Mouse (Mus musculus): ENCODE measurements at regions not wholly inside any gene's neighbourhood (a gene's known extent, or its start where the extent isn't known, plus 50 kb on each side); places are given as distances from the start of the nearest gene placed in this dataset.

GRCm38 (mm10) chr5:126201535-126201934 is 670.0 kb downstream of the Tmem132b start:
- 35% methylated on average over 4 of the region's 4 CpGs for WGBS

GRCm38 (mm10) chr5:126201996-126202395 is 670.4 kb downstream of the Tmem132b start:
- no peaks in the 10 kb centered on the region for H3K4me1 ChIP-seq (ENCODE audit: control insufficient read depth, insufficient read depth, low read length)
- DNase-seq: no peak
- TF ChIP-seq CTCF (IDR thresholded peaks at IDR 0.05; ENCODE audit: insufficient read depth, low read length): no peak
- TF ChIP-seq POLR2A (IDR thresholded peaks at IDR 0.05; ENCODE audit: borderline replicate concordance, extremely low read depth, low read depth, low read length): no peak
- H3K4me3 ChIP-seq (replicated peaks; ENCODE audit: extremely low read depth, low read depth, low read length): no peak overlapping the region
- WGBS: 32% methylated on average over 9 of the region's 9 CpGs

More at GRCm38 (mm10) chr5:126201535-126201934, 670.0 kb downstream of the Tmem132b start:
- no peak for DNase-seq
- TF ChIP-seq CTCF (IDR thresholded peaks at IDR 0.05; ENCODE audit: insufficient read depth, low read length) (no peak), POLR2A (IDR thresholded peaks at IDR 0.05; ENCODE audit: borderline replicate concordance, extremely low read depth, low read depth, low read length) (no peak)
- no peak overlapping the region for H3K4me3 ChIP-seq (replicated peaks; ENCODE audit: extremely low read depth, low read depth, low read length)
- no peaks in the 10 kb centered on the region for H3K4me1 ChIP-seq (ENCODE audit: control insufficient read depth, insufficient read depth, low read length)

- no peak for DNase-seq
- Histone ChIP-seq H3K4me1 (ENCODE audit: control insufficient read depth, insufficient read depth, low read length) (no peaks in the 10 kb centered on the region), H3K4me3 (replicated peaks; ENCODE audit: extremely low read depth, low read depth, low read length) (no peak overlapping the region)
- TF ChIP-seq CTCF (IDR thresholded peaks at IDR 0.05; ENCODE audit: insufficient read depth, low read length) (no peak), POLR2A (IDR thresholded peaks at IDR 0.05; ENCODE audit: borderline replicate concordance, extremely low read depth, low read depth, low read length) (no peak)
- WGBS: 86% methylated on average over 5 of the region's 5 CpGs
Observed at GRCm38 (mm10) chr5:126217016-126217415, 685.4 kb downstream of the Tmem132b start.

GRCm38 (mm10) chr5:126217746-126218145 is 686.2 kb downstream of the Tmem132b start:
- TF ChIP-seq CTCF (IDR thresholded peaks at IDR 0.05; ENCODE audit: insufficient read depth, low read length): no peak
- WGBS: 62% methylated on average over 1 of the region's 1 CpGs
- no peaks in the 10 kb centered on the region for H3K4me1 ChIP-seq (ENCODE audit: control insufficient read depth, insufficient read depth, low read length)
- H3K4me3 ChIP-seq (replicated peaks; ENCODE audit: extremely low read depth, low read depth, low read length): no peak overlapping the region
- DNase-seq: no peak

GRCm38 (mm10) chr5:126223696-126224095 is 692.1 kb downstream of the Tmem132b start:
- TF ChIP-seq CTCF (IDR thresholded peaks at IDR 0.05; ENCODE audit: insufficient read depth, low read length) (no peak), POLR2A (IDR thresholded peaks at IDR 0.05; ENCODE audit: borderline replicate concordance, extremely low read depth, low read depth, low read length) (no peak)
- DNase-seq: no peak
- Histone ChIP-seq H3K4me1 (ENCODE audit: control insufficient read depth, insufficient read depth, low read length) (no peaks in the 10 kb centered on the region), H3K4me3 (replicated peaks; ENCODE audit: extremely low read depth, low read depth, low read length) (no peak overlapping the region)
- 90% methylated on average over 3 of the region's 3 CpGs for WGBS

- TF ChIP-seq POLR2A (IDR thresholded peaks at IDR 0.05; ENCODE audit: borderline replicate concordance, extremely low read depth, low read depth, low read length) (no peak), CTCF (IDR thresholded peaks at IDR 0.05; ENCODE audit: insufficient read depth, low read length) (no peak)
- 69% methylated on average over 4 of the region's 4 CpGs for WGBS
- H3K4me1 ChIP-seq (ENCODE audit: control insufficient read depth, insufficient read depth, low read length): no peaks in the 10 kb centered on the region
Observed at GRCm38 (mm10) chr5:126230768-126231167, 699.2 kb downstream of the Tmem132b start.

GRCm38 (mm10) chr5:126238071-126238470 is 706.5 kb downstream of the Tmem132b start:
- Histone ChIP-seq H3K4me1 (ENCODE audit: control insufficient read depth, insufficient read depth, low read length) (no peaks in the 10 kb centered on the region), H3K4me3 (replicated peaks; ENCODE audit: extremely low read depth, low read depth, low read length) (no peak overlapping the region)
- WGBS: 64% methylated on average over 3 of the region's 3 CpGs
- TF ChIP-seq POLR2A (IDR thresholded peaks at IDR 0.05; ENCODE audit: borderline replicate concordance, extremely low read depth, low read depth, low read length) (no peak), CTCF (IDR thresholded peaks at IDR 0.05; ENCODE audit: insufficient read depth, low read length) (no peak)
- DNase-seq: no peak

More at GRCm38 (mm10) chr5:126230768-126231167, 699.2 kb downstream of the Tmem132b start:
- DNase-seq: no peak
- no peak overlapping the region for H3K4me3 ChIP-seq (replicated peaks; ENCODE audit: extremely low read depth, low read depth, low read length)

- DNase-seq: no peak
- H3K4me1 ChIP-seq (ENCODE audit: control insufficient read depth, insufficient read depth, low read length): no peaks in the 10 kb centered on the region
- WGBS: 71% methylated on average over 2 of the region's 2 CpGs
- no peak overlapping the region for H3K4me3 ChIP-seq (replicated peaks; ENCODE audit: extremely low read depth, low read depth, low read length)
- TF ChIP-seq CTCF (IDR thresholded peaks at IDR 0.05; ENCODE audit: insufficient read depth, low read length): no peak
- TF ChIP-seq POLR2A (IDR thresholded peaks at IDR 0.05; ENCODE audit: borderline replicate concordance, extremely low read depth, low read depth, low read length): no peak
Observed at GRCm38 (mm10) chr5:126245776-126246175, 714.2 kb downstream of the Tmem132b start.

- H3K4me1 ChIP-seq (ENCODE audit: control insufficient read depth, insufficient read depth, low read length): no peaks in the 10 kb centered on the region
- no peak for TF ChIP-seq CTCF (IDR thresholded peaks at IDR 0.05; ENCODE audit: insufficient read depth, low read length)
- TF ChIP-seq POLR2A (IDR thresholded peaks at IDR 0.05; ENCODE audit: borderline replicate concordance, extremely low read depth, low read depth, low read length): no peak
- H3K4me3 ChIP-seq (replicated peaks; ENCODE audit: extremely low read depth, low read depth, low read length): no peak overlapping the region
- WGBS: 62% methylated on average over 1 of the region's 1 CpGs
- DNase-seq: no peak
Observed at GRCm38 (mm10) chr5:126250331-126250730, 718.8 kb downstream of the Tmem132b start.

GRCm38 (mm10) chr5:126254661-126255060 is 723.1 kb downstream of the Tmem132b start:
- TF ChIP-seq POLR2A (IDR thresholded peaks at IDR 0.05; ENCODE audit: borderline replicate concordance, extremely low read depth, low read depth, low read length) (no peak), CTCF (IDR thresholded peaks at IDR 0.05; ENCODE audit: insufficient read depth, low read length) (no peak)
- 41% methylated on average over 1 of the region's 1 CpGs for WGBS
- no peak for DNase-seq
- Histone ChIP-seq H3K4me1 (ENCODE audit: control insufficient read depth, insufficient read depth, low read length) (no peaks in the 10 kb centered on the region), H3K4me3 (replicated peaks; ENCODE audit: extremely low read depth, low read depth, low read length) (no peak overlapping the region)
